Mouse (Mus musculus) embryonic facial prominence, embryonic 14.5 days (tissue): ENCODE data around the gene Mpped1. TPM values are rescaled to one million over a fixed set of nuclear protein-coding genes. Genes with fewer than 3 reads are reported as not detected.

Source experiments
- ATAC-seq: fragments of 200-750 bp; cut with Nextera tagmentation; 2 replicates; pipeline ENCODE4 v1.8.0; 2017; ENCODE audit warnings: low read depth, moderate number of reproducible peaks, moderate TSS enrichment
- DNase-seq: peaks from one replicate; pipeline ENCODE4 v3.0.0-alpha.2; 2015; ENCODE audit warnings: low spot score
- H3K27ac ChIP-seq: fragments of 300-500 bp; sonication (generic); replicated peaks from 2 replicates; pipeline ENCODE4 v1.5.1; 2014; ENCODE audit warnings: low read depth, mild to moderate bottlenecking, low read length, moderate library complexity
- H3K27me3 ChIP-seq: fragments of 300-500 bp; sonication (generic); replicated peaks from 2 replicates; pipeline ENCODE4 v1.6.1; 2014; ENCODE audit warnings: low read length; ENCODE audit not compliant: control insufficient read depth, insufficient read depth
- H3K36me3 ChIP-seq: fragments of 300-500 bp; sonication (generic); 2 replicates; pipeline ENCODE4 v1.6.1; 2014; ENCODE audit warnings: low read length, mixed read lengths; ENCODE audit not compliant: control insufficient read depth, insufficient read depth
- H3K4me1 ChIP-seq: fragments of 300-500 bp; sonication (generic); 2 replicates; pipeline ENCODE4 v1.6.1; 2014; ENCODE audit warnings: antibody characterized with exemption, low read length; ENCODE audit not compliant: control insufficient read depth, insufficient read depth
- H3K4me2 ChIP-seq: fragments of 300-500 bp; sonication (generic); 2 replicates; pipeline ENCODE4 v1.6.1; 2014; ENCODE audit warnings: low read depth, mild to moderate bottlenecking, low read length, moderate library complexity, mixed read lengths
- H3K4me3 ChIP-seq: fragments of 300-500 bp; sonication (generic); 2 replicates; pipeline ENCODE4 v1.5.1; 2014; ENCODE audit warnings: low read depth, mild to moderate bottlenecking, low read length
- H3K9ac ChIP-seq: fragments of 300-500 bp; sonication (generic); 2 replicates; pipeline ENCODE4 v1.6.1; 2014; ENCODE audit warnings: low read depth, mild to moderate bottlenecking, low read length, moderate library complexity, mixed read lengths
- H3K9me3 ChIP-seq: fragments of 300-500 bp; sonication (generic); 2 replicates; pipeline ENCODE4 v1.6.1; 2016; ENCODE audit warnings: low read length; ENCODE audit not compliant: control insufficient read depth
- WGBS: fragments of 180-500 bp; shearing (Covaris S2); extraction: QIAGEN DNeasy Blood & Tissue Kit; methylation state at CpG from one replicate; pipeline ENCODE4 v1.1.7; 2014; 5-methylcytosine and 5-hydroxymethylcytosine counted together
- polyA plus RNA-seq: library from polyadenylated mRNA; unstranded; fragments of >200 nt; fragmentation: Nextera tagmentation; extraction: Ambion mirVana; gene quantifications from 2 replicates; pipeline ENCODE4 v1.2.1, GENCODE M21; 2014

Mpped1 gene
- polyA plus RNA-seq, 1 experiment from 2014 or later: 5.2 TPM

DNA sequence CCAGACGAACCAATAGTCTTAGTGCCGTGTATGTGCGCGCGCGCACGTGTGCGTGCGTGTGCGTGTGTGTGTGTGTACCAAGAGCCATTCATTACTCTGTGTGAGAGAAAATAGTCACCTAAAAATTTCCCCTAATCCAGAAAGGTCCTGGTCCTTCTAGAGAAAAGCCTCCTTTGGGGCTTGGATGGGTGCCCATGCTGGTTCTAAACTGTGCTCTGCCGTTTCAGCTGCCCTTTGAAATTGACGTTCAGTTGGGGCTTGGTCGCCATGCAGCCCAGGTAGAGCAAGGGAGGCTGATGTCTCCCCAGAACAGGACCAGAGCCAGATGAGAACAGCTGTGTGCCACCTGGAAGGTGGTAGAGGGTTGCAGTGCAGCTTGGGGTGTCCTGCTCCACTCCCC is 17.8 kb upstream of the Mpped1 start:
- DNase-seq: no peak
- WGBS: 84% methylated on average over 13 of the region's 13 CpGs
- H3K27ac ChIP-seq: no peak overlapping the region
- H3K4me2 ChIP-seq: no peak overlapping the region
- no peak overlapping the region for H3K4me3 ChIP-seq
- no peak overlapping the region for H3K9ac ChIP-seq
- no peaks in the 10 kb centered on the region for H3K9me3 ChIP-seq
- H3K4me1 ChIP-seq: no peaks in the 10 kb centered on the region
- no peak for ATAC-seq
- H3K36me3 ChIP-seq: no peaks in the 10 kb centered on the region
- no peaks in the 10 kb centered on the region for H3K27me3 ChIP-seq

DNA sequence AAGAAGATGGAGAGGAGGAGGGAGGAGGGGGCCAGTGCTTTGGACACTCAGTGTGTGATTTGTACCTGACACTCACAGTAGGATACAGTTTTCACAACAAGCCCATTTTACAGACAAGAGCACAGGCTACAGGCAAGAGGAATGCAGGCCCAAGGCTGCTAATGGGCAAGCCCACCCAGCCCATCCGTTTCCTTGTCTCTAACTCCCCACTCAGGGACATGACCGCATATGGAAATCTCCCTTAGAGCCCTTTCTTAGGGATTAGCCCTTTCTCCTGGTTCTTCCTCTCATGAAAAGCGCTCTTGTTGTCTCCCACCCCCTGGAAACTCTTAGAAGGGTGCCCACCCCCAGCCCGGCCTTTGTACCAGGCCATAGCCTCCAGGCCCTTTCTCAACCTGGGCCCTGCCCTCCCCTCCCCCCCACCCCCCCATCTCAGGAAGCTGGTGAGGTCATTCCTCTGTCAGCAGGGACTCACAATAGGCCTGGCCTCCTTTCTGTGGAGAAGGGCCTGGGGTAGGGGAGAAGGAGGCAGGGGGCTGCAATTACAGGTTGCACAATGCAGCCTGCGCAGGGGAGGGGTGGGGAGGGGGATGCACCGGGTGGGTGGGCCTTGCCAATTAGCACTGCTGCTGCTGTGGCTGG is 13.8 kb upstream of the Mpped1 start:
- Histone ChIP-seq H3K9me3 (no peaks in the 10 kb centered on the region), H3K27ac (no peak overlapping the region), H3K36me3 (no peaks in the 10 kb centered on the region), H3K27me3 (no peaks in the 10 kb centered on the region), H3K4me2 (no peak overlapping the region), H3K9ac (no peak overlapping the region), H3K4me1 (no peaks in the 10 kb centered on the region), H3K4me3 (no peak overlapping the region)
- peak; percentile 56 for DNase-seq
- ATAC-seq: peak; percentile 80; the same call in 1 of the 2 replicates
- 16% methylated on average over 6 of the region's 6 CpGs for WGBS

GRCm38 (mm10) chr15:83771346-83772053 is 7.8 kb upstream of the Mpped1 start:
- Histone ChIP-seq H3K9me3 (no peaks in the 10 kb centered on the region), H3K27me3 (no peaks in the 10 kb centered on the region), H3K36me3 (no peaks in the 10 kb centered on the region), H3K27ac (no peak overlapping the region), H3K4me1 (no peaks in the 10 kb centered on the region), H3K9ac (no peak overlapping the region), H3K4me3 (no peak overlapping the region), H3K4me2 (no peak overlapping the region)
- 68% methylated on average over 8 of the region's 8 CpGs for WGBS
- no peak for DNase-seq
- ATAC-seq: no peak

DNA sequence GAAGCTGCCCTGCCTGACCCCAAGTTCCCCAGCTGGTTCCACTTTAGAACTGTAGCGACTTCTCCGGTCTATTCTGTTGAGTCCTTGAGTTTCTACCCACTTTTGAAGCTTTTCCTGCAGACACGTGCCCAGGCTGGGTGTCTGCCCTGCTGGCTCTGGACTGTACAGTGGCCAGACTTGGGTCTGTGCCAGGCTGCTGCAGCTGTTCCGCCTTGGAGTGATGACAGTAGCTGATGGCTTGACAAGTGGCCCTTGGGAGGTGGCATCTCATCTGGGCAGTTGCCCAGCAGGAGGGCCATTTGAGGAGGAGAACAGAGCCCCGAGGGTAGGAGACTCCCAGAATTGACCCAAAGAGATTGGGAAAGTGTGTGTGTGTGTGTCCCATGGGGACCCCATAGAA is 6.8 kb upstream of the Mpped1 start:
- Histone ChIP-seq H3K4me3 (no peak overlapping the region), H3K9ac (no peak overlapping the region), H3K9me3 (no peaks in the 10 kb centered on the region), H3K4me2 (no peak overlapping the region), H3K4me1 (no peaks in the 10 kb centered on the region), H3K36me3 (no peaks in the 10 kb centered on the region), H3K27me3 (0 out of 2 replicates have a peak, but pooled peaks cover 3% of the 10 kb centered on the region), H3K27ac (no peak overlapping the region)
- 38% methylated on average over 5 of the region's 5 CpGs for WGBS
- DNase-seq (no peak), ATAC-seq (no peak)

- no peaks in the 10 kb centered on the region for H3K9me3 ChIP-seq
- ATAC-seq (no peak), DNase-seq (no peak)
- no peak overlapping the region for H3K27ac ChIP-seq
- no peaks in the 10 kb centered on the region for H3K4me1 ChIP-seq
- no peak overlapping the region for H3K9ac ChIP-seq
- no peaks in the 10 kb centered on the region for H3K36me3 ChIP-seq
- 89% methylated on average over 4 of the region's 4 CpGs for WGBS
- no peak overlapping the region for H3K4me2 ChIP-seq
- no peak overlapping the region for H3K4me3 ChIP-seq
- H3K27me3 ChIP-seq: 0 out of 2 replicates have a peak, but pooled peaks cover 3% of the 10 kb centered on the region
Measured at GRCm38 (mm10) chr15:83772953-83773352, 6.3 kb upstream of the Mpped1 start.

DNA sequence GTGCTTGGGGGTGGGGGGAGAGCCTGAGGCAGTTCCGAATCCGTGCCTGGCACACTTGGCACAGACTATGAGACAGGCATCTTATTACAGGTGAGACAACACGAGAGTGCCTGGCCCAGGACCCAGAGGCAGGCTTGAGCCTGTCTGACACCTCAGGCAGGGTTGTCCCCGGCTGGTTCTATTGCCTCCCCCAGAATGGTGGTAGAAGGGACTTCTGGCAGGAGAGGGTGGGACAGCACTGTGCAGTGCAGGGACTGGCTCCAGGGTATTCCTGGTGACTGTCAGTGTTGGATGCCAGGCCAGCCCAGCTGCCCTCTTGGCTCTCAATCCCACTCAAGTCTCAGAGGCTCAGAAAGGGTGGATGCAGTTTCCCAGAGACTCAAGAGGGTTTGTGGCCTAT is 4.3 kb upstream of the Mpped1 start:
- Histone ChIP-seq H3K27ac (no peak overlapping the region), H3K4me1 (no peaks in the 10 kb centered on the region), H3K36me3 (no peaks in the 10 kb centered on the region), H3K9ac (no peak overlapping the region), H3K9me3 (no peaks in the 10 kb centered on the region), H3K4me2 (no peak overlapping the region), H3K4me3 (no peak overlapping the region), H3K27me3 (peaks cover 16% of the 10 kb centered on the region)
- WGBS: 47% methylated on average over 4 of the region's 4 CpGs
- DNase-seq (peak; percentile 48), ATAC-seq (peak; percentile 69; the same call in 1 of the 2 replicates)

- Histone ChIP-seq H3K27ac (no peak overlapping the region), H3K4me3 (no peak overlapping the region), H3K4me1 (no peaks in the 10 kb centered on the region), H3K9me3 (no peaks in the 10 kb centered on the region), H3K4me2 (no peak overlapping the region), H3K9ac (no peak overlapping the region), H3K27me3 (peaks cover 28% of the 10 kb centered on the region), H3K36me3 (no peaks in the 10 kb centered on the region)
- WGBS: 57% methylated on average over 6 of the region's 6 CpGs
- DNase-seq (no peak), ATAC-seq (no peak)
Measured at GRCm38 (mm10) chr15:83776265-83777000, 2.8 kb upstream of the Mpped1 start.

- ATAC-seq (no peak), DNase-seq (no peak)
- Histone ChIP-seq H3K4me3 (no peak overlapping the region), H3K27ac (no peak overlapping the region), H3K36me3 (no peaks in the 10 kb centered on the region), H3K4me2 (no peak overlapping the region), H3K9ac (no peak overlapping the region), H3K9me3 (no peaks in the 10 kb centered on the region), H3K27me3 (peaks cover 32% of the 10 kb centered on the region), H3K4me1 (no peaks in the 10 kb centered on the region)
- WGBS: 69% methylated on average over 6 of the region's 6 CpGs
Measured at GRCm38 (mm10) chr15:83777476-83777875, 1.8 kb upstream of the Mpped1 start.
